Mouse (Mus musculus): ENCODE data around the gene Havcr1.
"Not testable (repeated sequence)": the region's sequence is repeated elsewhere in the genome, so short reads cannot be mapped to it uniquely, and the experiment has no call there.

Gene Havcr1

DNA sequence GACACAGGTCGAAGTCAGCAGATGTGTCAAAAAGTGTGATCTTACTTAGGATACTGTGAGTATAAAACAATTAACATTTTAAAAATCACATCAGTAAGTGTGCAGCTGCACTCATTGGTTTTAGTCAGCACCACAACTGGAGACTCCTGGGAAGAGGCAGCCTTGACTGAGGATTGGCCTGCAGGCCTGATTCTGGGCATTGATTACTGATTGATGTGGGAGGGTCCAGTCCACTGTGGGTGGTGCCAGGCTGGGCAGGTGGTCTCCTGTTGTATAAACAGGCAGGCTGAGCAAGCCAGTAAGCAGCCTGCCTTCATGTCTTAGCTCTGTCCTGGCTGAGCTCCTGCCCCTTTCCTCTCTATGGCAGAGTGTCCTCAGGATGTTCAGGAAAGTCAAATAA lies at the start of gene Havcr1:
Havcr1 (plus strand) TSS at position 5 of the 400 bp plus-strand sequence.
- not testable (repeated sequence) for DNase-seq

GRCm38 (mm10) chr11:46690136-46690535 lies 44.7 kb upstream of the Havcr1 start:
- no peak for DNase-seq

GRCm38 (mm10) chr11:46695849-46696248 lies 39.0 kb upstream of the Havcr1 start:
- DNase-seq, result not testable (repeated sequence)

GRCm38 (mm10) chr11:46697433-46698277 lies 37.2 kb upstream of the Havcr1 start:
- no peak for DNase-seq

DNA sequence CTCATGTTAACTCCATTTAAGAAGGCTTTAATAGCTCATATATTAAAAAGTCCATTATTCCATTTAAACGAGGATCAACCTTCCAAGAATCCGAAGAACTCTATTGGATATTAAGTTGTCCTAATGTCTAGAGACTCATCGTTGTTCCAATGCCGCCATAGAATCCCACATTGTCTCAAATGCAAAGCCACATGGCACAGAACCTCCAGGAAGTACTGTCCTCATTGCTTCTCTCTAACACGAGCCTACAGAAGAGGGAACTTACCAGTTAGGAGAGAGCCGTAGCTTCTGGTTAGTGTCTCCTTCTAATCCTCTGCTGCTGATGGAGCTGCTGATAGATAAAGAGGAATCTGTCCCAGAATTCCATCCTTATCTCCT lies 36.6 kb upstream of the Havcr1 start:
- no peak for DNase-seq

- no peak for DNase-seq
Measured at GRCm38 (mm10) chr11:46698830-46699229, 36.0 kb upstream of the Havcr1 start.

- no peak for DNase-seq
Measured at GRCm38 (mm10) chr11:46706664-46707356, 28.1 kb upstream of the Havcr1 start, which contains the start of gene Timd2. Gene Timd2, minus strand, starts transcription at chr11:46707061.

DNA sequence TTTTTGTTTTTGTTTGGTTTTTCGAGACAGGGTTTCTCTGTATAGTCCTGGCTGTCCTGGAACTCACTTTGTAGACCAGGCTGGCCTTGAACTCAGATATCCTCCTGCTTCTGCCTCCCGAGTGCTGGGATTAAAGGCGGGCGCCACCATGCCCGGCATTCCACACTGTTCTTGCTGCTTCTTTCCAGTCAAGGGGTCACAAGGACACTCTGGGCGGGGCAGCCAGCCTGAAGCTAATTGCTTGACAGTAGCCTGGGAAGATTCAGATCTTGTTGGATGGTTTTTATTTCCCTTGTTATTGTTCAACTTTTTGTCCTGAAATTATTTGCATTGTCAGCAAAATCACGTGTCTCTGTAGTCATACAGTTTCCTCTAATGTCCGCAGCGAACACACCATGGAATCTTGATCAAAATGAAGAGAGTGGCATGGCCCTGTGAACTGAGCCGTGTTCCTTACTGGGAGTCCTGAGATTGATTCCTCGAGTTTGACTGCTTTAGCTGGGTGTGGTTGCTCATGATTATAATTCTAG lies 3.3 kb upstream of the Havcr1 start:
- no peak for DNase-seq

GRCm38 (mm10) chr11:46733242-46733789 lies 1.6 kb upstream of the Havcr1 start:
- no peak for DNase-seq

GRCm38 (mm10) chr11:46734617-46735016 lies 263 bp upstream of the Havcr1 start:
- DNase-seq, result no peak

DNA sequence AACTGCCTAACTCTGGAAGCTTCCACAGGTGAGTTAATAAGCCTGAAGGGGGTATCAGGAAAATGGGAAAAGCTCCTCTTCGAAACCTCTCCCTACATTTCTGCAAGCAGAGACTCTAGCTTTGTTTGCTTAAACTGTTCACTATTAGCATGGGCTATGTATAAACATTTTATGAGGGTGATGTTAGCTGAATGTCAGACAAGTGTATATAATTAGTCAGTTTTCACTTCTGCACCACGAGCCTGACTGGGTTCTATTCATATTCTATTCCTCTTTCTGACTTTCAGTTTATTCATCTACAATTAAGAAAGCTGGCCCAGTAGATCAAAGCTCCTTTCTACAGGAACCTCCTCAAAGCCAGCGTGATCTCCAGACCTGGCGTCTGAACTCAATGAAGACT lies 4.6 kb downstream of the Havcr1 start:
- no peak for DNase-seq

DNA sequence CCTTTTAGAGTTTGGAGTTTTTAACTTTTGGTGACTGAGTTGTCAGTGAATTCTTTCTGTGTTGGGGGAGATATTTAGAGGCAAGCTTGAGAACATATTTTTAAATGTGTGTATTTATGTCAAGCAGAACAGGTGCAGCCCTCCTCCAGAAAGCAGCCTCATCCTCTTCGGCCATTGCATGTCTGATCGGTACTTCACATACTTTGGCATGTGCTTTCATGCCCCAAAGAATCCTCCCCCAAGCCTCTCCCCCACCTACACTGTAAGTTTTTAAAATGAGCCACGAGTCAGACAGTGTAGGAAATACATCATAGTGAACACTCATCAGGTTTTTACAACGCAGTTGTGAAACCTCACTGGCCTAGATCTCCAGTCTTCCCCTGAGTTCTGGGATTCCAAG lies 6.0 kb downstream of the Havcr1 start:
- DNase-seq, result no peak

DNA sequence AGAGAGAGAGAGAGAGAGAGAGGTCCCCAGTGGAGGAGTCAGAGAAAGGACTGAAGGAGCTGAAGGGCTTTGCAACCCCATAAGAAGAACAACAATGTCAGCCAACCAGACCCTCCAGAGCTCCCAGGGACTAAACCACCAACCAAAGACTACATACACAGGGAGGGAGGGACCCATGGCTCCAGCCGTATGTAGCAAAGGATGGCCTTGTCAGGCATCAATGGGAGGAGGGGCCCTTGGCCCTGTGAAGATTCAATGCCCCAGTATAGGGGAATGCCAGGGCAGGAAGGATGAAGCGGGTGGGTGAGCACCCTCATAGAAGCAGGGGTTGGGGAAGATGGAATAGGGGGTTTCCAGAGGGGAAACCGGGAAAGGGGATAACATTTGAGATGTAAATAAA lies 6.8 kb downstream of the Havcr1 start:
- DNase-seq, result no peak

- no peak for DNase-seq
Measured at GRCm38 (mm10) chr11:46747996-46748395, 13.1 kb downstream of the Havcr1 start.

DNA sequence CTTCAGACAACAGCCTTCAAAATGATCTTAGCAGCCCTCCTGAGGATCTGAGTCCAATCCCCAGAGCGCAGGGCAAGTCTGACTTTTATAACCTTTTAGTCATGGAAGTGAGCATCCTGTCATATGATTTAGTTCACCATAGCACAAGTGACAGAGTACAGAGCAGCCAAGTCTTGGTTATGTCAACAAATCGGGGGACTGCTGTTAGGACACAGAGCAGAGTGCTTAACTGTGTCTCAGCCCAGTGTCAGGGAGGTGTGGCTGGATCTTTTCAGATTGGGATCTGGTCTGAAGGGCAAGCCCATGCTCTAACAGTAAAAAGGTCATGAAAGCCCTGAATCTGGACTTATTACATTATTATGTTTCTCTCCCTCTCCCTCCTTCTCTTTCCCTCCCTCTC lies 18.8 kb downstream of the Havcr1 start:
- no peak for DNase-seq

GRCm38 (mm10) chr11:46754669-46755068 lies 19.8 kb downstream of the Havcr1 start:
- DNase-seq, result no peak

GRCm38 (mm10) chr11:46755714-46756113 lies 20.8 kb downstream of the Havcr1 start:
- DNase-seq, result not testable (repeated sequence)

DNA sequence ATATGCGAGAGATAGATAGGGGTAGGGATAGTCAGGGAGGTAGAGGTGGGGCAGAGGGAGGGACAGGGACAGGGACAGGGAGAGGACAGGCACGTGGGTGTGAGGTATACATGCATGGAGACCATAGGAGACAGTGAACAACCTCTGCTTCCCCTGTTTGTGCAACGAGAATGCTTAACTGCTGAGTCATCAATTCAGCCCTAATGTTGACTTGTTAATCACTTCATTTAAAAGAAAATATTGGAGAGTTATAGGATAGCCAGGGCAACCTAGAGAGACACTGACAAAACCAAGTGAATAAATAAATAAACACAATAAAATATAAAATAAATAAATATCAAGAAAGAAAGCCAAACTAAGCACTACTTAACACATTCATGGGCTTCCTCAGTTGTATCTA lies 42.0 kb downstream of the Havcr1 start:
- DNase-seq, result no peak

GRCm38 (mm10) chr11:46779811-46780210 lies 44.9 kb downstream of the Havcr1 start:
- no peak for DNase-seq

DNA sequence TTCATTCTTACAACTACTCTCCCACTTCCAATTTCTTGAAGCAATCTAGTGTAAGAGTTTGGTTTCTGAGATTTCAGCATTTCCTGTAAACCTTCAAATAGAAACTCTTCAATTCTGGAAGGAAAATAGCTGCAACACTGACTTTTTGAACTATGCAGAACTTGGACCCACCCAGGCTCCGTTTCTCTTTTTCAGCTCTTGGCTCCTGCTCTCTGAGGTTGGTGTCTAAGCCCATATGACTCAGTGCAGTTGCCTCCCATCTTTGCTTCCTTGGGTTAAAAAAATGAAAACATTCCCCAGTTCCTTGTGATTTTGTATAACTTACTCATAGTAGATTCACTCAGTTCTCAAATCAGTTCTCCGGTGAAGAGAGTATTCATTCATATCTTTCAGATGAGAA lies 69.6 kb downstream of the Havcr1 start:
- DNase-seq, result no peak

DNA sequence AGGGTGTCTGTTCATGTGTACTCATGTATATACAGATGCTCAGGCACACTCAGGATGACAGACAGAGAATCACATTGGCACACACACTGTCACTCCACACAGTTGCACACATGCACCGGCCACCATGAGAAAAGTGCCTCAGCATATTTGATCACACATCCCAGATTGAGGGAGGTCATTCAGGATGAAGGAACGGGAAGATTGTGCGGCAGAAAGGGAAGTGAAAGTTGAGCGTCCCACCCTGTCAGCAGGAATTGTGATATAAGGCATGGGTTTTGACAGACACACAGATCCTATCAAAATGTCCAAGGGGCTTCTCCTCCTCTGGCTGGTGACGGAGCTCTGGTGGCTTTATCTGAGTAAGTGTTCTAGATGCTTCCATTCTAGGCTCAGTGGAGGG lies 75.6 kb downstream of the Havcr1 start, which contains the start of gene Timd4:
Timd4 (plus strand) TSS at position 290 of the 400 bp plus-strand sequence.
- no peak for DNase-seq

GRCm38 (mm10) chr11:46817692-46818091 lies 82.8 kb downstream of the Havcr1 start:
- DNase-seq, result no peak

GRCm38 (mm10) chr11:46819930-46820329 lies 85.0 kb downstream of the Havcr1 start:
- no peak for DNase-seq

All from lung, postnatal 14 days (tissue).